Mouse (Mus musculus): ENCODE data around the gene Clptm1. TPM values are rescaled to one million over a fixed set of nuclear protein-coding genes. Genes with fewer than 3 reads are reported as not detected.

The Clptm1 gene
- 134 and 143 TPM in 2 replicates for polyA plus RNA-seq (2015; fragmentation: Nextera tagmentation; extraction: Ambion mirVana)

DNA sequence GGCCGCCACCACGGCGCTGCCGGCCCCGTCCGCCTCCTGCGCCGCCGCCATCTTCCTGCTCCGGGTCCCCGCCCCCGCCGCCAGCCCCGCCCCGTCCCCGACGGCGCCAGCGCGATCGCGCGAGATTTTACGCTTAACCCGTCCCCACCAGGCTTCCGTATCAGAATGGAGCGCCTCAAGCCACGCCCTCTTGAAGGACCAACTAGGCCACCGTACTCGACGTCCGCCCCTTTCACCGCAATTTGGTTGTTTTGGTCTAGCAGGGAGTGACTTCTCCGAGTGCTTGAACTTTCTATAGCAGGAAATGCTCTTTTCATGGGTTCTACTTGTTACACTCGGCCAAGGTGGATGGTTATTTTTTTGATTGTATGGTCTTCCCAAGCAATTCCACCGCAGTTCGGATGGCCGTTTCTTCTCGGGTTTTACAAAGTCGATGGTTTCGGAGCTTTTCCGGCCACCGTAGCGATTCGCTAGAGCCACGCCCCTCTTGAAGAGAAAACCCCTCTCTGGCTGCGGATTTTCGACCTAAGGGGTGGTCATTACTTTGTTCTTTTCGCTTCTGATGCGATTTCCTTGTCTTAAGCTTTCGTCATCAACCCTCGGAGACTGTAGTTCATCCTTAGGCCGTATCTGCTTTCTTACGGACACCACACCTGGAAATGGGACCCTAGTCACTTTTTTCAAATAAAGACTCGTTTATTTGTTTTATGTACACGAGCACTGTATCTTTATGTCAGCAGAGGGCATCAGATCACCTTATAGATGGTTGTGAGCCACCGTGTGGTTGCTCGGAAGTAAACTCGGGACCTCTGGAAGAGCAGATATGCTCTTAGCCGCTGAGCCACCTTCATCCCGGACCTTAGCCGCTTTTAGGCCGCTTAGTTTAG lies at the start of gene Clptm1:
Clptm1 (minus strand) TSS at position 79 of the 887 bp plus-strand sequence.
- WGBS: under 1% methylated on average over 63 of the region's 63 CpGs
- peak; percentile 85 for ATAC-seq (ENCODE audit: low FRiP score, low read depth)
- Histone ChIP-seq H3K4me3 (peak within 1 kb of the TSS; percentile 80), H3K9ac (peak within 1 kb of the TSS; percentile 94), H3K27ac (replicated peaks) (peak within 1 kb of the TSS; percentile 91), H3K9me3 (no peaks in the 10 kb centered on the region), H3K4me2 (peak within 1 kb of the TSS; percentile 85), H3K36me3 (no peaks in the 10 kb centered on the region), H3K27me3 (no peaks in the 10 kb centered on the region), H3K4me1 (replicated peaks) (peaks cover 33% of the 10 kb centered on the region)

DNA sequence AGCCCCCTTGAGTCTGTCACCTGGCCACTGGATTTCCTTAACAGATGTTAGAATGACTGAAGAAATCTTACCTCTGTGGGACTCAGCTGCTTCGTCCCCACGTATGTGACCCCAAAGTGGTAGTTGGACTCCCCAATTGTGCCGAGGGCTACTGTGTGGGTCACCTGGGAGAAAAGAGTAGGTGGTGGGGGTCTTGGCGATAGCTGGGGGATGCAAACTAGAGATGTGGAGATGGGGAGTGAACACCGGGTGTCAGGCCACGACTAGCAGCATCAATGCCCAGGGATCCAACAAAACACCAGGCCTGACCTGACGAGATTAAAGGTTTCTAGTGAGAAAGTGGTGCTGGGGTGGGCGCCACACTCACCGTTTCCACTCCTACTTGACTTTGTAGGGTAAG lies 48.8 kb upstream of the Clptm1 start:
- H3K27me3 ChIP-seq: no peaks in the 10 kb centered on the region
- H3K4me2 ChIP-seq: peak overlapping the region; percentile 77; the same call in 1 of the 2 replicates
- H3K4me1 ChIP-seq (replicated peaks): peaks cover 25% of the 10 kb centered on the region
- 91% methylated on average over 9 of the region's 9 CpGs for WGBS
- H3K27ac ChIP-seq (replicated peaks): no peak overlapping the region
- peaks cover 37% of the 10 kb centered on the region for H3K36me3 ChIP-seq
- H3K4me3 ChIP-seq: 0 out of 2 replicates have a peak overlapping the region, but pooled peaks have one; percentile 66
- no peak overlapping the region for H3K9ac ChIP-seq
- H3K9me3 ChIP-seq: no peaks in the 10 kb centered on the region
- ATAC-seq (ENCODE audit: low FRiP score, low read depth): no peak

- Histone ChIP-seq H3K9ac (no peak overlapping the region), H3K4me3 (no peak overlapping the region), H3K4me2 (no peak overlapping the region), H3K36me3 (peaks cover 39% of the 10 kb centered on the region), H3K9me3 (no peaks in the 10 kb centered on the region), H3K4me1 (replicated peaks) (peaks cover 25% of the 10 kb centered on the region), H3K27me3 (no peaks in the 10 kb centered on the region), H3K27ac (replicated peaks) (no peak overlapping the region)
- ATAC-seq (ENCODE audit: low FRiP score, low read depth): no peak
- WGBS: 58% methylated on average over 4 of the region's 4 CpGs
Observed at GRCm38 (mm10) chr7:19713196-19713595, 48.4 kb upstream of the Clptm1 start.

DNA sequence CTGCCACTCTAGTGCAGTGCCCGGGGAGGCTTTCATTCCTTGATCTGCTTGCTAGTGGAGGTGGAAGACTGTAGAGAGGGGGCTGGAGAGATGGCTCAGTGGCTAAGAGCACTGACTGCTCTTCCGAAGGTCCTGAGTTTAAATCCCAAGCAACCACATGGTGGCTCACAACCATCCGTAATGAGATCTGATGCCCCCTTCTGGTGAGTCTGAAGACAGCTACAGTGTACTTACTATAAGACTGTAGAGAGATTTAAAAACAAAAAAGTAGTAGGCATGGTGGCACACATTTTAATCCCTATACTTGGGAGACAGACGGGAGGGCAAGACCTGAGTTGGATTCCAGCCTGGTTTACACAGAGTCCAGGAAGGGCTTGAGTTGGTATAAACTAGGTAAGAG lies 47.6 kb upstream of the Clptm1 start:
- 75% methylated on average over 4 of the region's 4 CpGs for WGBS
- Histone ChIP-seq H3K4me2 (no peak overlapping the region), H3K27ac (replicated peaks) (no peak overlapping the region), H3K27me3 (no peaks in the 10 kb centered on the region), H3K4me1 (replicated peaks) (peaks cover 25% of the 10 kb centered on the region), H3K9ac (no peak overlapping the region), H3K36me3 (peaks cover 43% of the 10 kb centered on the region), H3K9me3 (no peaks in the 10 kb centered on the region), H3K4me3 (no peak overlapping the region)
- ATAC-seq (ENCODE audit: low FRiP score, low read depth): no peak

DNA sequence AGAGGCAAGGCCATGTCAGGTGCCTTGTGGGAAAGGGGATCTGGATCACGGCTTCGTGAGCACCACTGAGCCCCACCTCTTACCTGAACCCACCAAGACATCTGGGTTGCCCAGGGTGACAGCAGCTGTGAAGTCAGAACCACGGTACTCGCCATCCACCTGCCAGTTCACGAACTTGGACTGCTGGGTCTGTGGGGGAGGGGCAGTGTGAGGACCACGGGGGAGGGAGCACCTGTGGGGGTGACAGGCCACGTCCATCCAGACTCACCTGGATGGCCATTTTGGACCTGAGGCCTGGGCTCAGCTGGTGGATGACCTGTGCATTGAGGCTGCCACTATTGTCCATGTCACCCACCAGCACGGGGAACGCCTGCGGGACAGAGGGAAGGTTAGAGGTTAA lies 45.8 kb upstream of the Clptm1 start:
- Histone ChIP-seq H3K9me3 (no peaks in the 10 kb centered on the region), H3K4me1 (replicated peaks) (peaks cover 17% of the 10 kb centered on the region), H3K9ac (no peak overlapping the region), H3K27ac (replicated peaks) (no peak overlapping the region), H3K27me3 (no peaks in the 10 kb centered on the region), H3K4me2 (no peak overlapping the region), H3K4me3 (no peak overlapping the region), H3K36me3 (peaks cover 49% of the 10 kb centered on the region)
- WGBS: 96% methylated on average over 10 of the region's 10 CpGs
- ATAC-seq (ENCODE audit: low FRiP score, low read depth): no peak

- H3K4me2 ChIP-seq: no peak overlapping the region
- no peak for ATAC-seq (ENCODE audit: low FRiP score, low read depth)
- WGBS: 96% methylated on average over 7 of the region's 7 CpGs
- peaks cover 27% of the 10 kb centered on the region for H3K36me3 ChIP-seq
- no peaks in the 10 kb centered on the region for H3K27me3 ChIP-seq
- no peak overlapping the region for H3K27ac ChIP-seq (replicated peaks)
- no peak overlapping the region for H3K9ac ChIP-seq
- H3K9me3 ChIP-seq: no peaks in the 10 kb centered on the region
- H3K4me3 ChIP-seq: no peak overlapping the region
- H3K4me1 ChIP-seq (replicated peaks): no peaks in the 10 kb centered on the region
Observed at GRCm38 (mm10) chr7:19705271-19705670, 40.4 kb upstream of the Clptm1 start.

GRCm38 (mm10) chr7:19704475-19704874 lies 39.6 kb upstream of the Clptm1 start:
- ATAC-seq (ENCODE audit: low FRiP score, low read depth): no peak
- H3K27me3 ChIP-seq: no peaks in the 10 kb centered on the region
- no peak overlapping the region for H3K27ac ChIP-seq (replicated peaks)
- no peak overlapping the region for H3K4me2 ChIP-seq
- no peak overlapping the region for H3K4me3 ChIP-seq
- peaks cover 2% of the 10 kb centered on the region for H3K4me1 ChIP-seq (replicated peaks)
- H3K9me3 ChIP-seq: no peaks in the 10 kb centered on the region
- H3K36me3 ChIP-seq: peaks cover 20% of the 10 kb centered on the region
- H3K9ac ChIP-seq: no peak overlapping the region
- WGBS: 96% methylated on average over 4 of the region's 4 CpGs

DNA sequence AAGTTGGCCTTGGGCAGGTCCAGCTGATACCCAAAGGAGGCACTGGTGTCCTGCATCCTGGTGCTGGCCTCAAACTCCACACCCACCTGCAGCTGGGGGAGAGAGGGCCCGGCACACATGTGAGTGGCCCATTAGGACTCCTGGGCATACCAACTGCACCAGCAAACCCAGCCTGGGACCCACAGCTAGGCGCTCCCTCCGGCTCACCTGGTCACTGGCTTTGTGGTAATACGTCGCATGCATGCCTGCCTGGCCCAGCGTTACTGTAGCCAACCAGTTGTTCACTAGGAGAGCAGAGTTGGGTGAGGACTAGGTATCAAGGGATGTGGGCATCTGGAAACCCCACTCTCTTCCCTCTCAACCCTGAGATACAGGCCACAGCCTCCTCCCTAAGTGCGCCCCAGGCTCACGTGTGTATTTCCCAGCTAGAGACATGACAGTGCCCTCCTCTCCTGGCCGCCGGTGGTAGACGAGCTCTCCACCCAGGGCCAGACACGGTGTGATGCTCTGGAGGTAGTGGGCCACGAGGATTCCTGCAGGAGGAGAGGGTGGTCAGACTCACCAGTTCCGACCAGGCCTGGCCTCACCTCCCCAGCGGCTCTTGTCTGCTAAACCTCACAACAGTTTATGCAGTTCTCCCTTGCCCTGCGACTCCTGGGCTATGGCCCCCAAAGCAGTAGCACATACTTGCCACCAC lies 38.2 kb upstream of the Clptm1 start:
- no peaks in the 10 kb centered on the region for H3K9me3 ChIP-seq
- no peak for ATAC-seq (ENCODE audit: low FRiP score, low read depth)
- H3K4me1 ChIP-seq (replicated peaks): peaks cover 17% of the 10 kb centered on the region
- no peaks in the 10 kb centered on the region for H3K27me3 ChIP-seq
- H3K4me3 ChIP-seq: no peak overlapping the region
- no peak overlapping the region for H3K27ac ChIP-seq (replicated peaks)
- WGBS: 95% methylated on average over 16 of the region's 16 CpGs
- peaks cover 9% of the 10 kb centered on the region; the same call in 1 of the 2 replicates for H3K36me3 ChIP-seq
- H3K9ac ChIP-seq: no peak overlapping the region
- H3K4me2 ChIP-seq: no peak overlapping the region

DNA sequence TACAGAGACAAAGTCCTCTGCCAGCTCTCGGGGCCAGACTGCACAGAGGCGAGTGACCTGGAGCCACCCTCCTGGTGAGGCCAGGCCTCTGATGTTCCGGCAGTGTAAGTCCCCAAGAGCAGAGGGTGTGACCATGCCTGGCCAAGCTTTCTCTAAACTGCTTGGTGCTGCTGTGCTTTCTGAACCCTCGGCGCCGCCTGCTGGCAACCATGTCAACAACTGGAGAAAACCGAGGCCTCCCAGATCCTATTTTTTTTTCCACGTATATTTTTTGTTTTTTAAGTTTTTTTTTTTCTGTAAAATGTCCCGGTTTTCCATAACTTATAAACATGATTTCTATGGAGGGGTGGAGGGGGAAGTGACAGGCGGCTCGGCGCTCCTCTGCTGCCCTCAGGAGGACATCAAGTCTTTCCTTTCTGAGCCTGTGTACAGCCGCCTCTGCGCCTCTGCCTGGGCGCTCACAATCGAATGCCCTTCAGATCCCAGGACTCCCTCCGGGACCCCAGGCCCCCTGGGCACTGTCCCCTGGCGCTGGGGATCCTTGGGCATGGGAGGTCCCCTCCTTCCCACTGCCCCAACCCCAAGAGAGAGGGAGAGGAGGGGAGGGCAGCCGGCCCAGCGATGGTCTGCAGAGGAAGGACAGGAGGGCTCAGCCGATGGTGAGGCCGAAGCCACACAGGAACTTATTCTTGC lies 36.4 kb upstream of the Clptm1 start:
- H3K4me2 ChIP-seq: no peak overlapping the region
- H3K9ac ChIP-seq: no peak overlapping the region
- H3K27ac ChIP-seq (replicated peaks): peak overlapping the region; percentile 35; the same call in 1 of the 2 replicates
- no peak overlapping the region for H3K4me3 ChIP-seq
- peaks cover 18% of the 10 kb centered on the region for H3K4me1 ChIP-seq (replicated peaks)
- no peaks in the 10 kb centered on the region for H3K9me3 ChIP-seq
- no peaks in the 10 kb centered on the region; the same call in 1 of the 2 replicates for H3K36me3 ChIP-seq
- peak; percentile 67; the same call in 1 of the 2 replicates for ATAC-seq (ENCODE audit: low FRiP score, low read depth)
- WGBS: 32% methylated on average over 22 of the region's 22 CpGs
- no peaks in the 10 kb centered on the region for H3K27me3 ChIP-seq

DNA sequence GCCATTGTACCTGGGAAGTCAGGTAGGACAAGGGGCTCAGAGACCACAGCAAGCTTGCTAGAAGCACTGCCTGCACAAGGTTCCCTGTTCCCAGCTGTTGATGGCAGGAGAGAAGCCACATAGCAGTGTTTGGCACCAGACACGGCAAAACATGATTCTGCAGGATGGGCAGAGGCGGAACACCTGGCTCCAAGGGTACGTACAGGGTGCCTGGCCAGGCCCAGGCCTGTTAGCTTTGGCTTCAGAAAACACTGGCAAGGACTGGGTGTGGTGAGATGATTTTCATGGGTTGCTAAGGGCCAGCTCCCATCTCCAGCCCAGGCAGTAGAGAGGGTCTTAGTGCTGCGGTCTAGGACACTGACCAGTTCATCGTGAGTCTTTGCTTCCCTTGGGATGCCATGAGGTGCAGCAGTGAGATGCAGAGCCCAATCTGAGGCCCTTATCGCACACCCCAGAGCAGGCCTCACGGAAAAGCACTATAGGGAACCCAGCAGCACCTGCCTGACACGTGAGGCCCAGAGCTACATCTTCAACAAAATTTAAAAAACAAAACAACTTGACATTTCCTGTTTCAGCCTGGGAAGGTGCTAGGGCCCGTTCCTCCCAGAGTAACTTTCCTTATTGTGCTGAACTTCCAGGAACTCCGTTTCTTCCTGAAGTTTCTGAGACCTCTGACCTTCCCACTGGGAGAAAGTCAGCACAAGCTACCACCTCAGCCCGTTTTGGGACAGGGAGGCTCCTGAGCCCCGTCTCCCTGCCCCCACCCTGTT lies 35.7 kb upstream of the Clptm1 start:
- 63% methylated on average over 12 of the region's 12 CpGs for WGBS
- H3K27me3 ChIP-seq: no peaks in the 10 kb centered on the region
- H3K36me3 ChIP-seq: no peaks in the 10 kb centered on the region; the same call in 1 of the 2 replicates
- H3K9me3 ChIP-seq: no peaks in the 10 kb centered on the region
- no peak for ATAC-seq (ENCODE audit: low FRiP score, low read depth)
- H3K9ac ChIP-seq: no peak overlapping the region
- no peak overlapping the region for H3K4me2 ChIP-seq
- peaks cover 18% of the 10 kb centered on the region for H3K4me1 ChIP-seq (replicated peaks)
- no peak overlapping the region for H3K4me3 ChIP-seq
- peak overlapping the region; percentile 32 for H3K27ac ChIP-seq (replicated peaks)

DNA sequence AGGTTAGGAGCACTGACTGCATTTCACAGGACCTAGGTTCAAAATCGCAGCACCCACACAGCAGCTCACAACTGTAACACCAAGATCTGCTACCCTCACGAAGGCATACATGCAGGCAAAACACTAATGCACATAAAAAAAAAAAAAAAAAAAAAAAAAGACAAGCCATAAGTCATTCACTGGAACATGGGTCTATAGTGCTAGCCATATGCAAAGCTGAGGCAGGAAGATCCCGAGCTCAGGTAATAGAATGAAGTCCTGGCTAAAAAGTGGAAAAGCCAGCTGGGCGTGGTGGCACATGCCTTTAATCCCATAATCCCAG lies 35.0 kb upstream of the Clptm1 start:
- H3K27me3 ChIP-seq: no peaks in the 10 kb centered on the region
- no peak overlapping the region for H3K4me3 ChIP-seq
- peak overlapping the region; percentile 54 for H3K27ac ChIP-seq (replicated peaks)
- no peaks in the 10 kb centered on the region for H3K9me3 ChIP-seq
- no peaks in the 10 kb centered on the region; the same call in 1 of the 2 replicates for H3K36me3 ChIP-seq
- peaks cover 18% of the 10 kb centered on the region for H3K4me1 ChIP-seq (replicated peaks)
- no peak for ATAC-seq (ENCODE audit: low FRiP score, low read depth)
- WGBS: 81% methylated on average over 4 of the region's 4 CpGs
- no peak overlapping the region for H3K9ac ChIP-seq
- H3K4me2 ChIP-seq: no peak overlapping the region

Measured in hindbrain, embryonic 15.5 days (tissue).